Mouse (Mus musculus): ENCODE results near the gene Lrrd1.
A peak's percentile ranks its signal among the peaks of the same experiment; 100 is the strongest.
"Not testable (repeated sequence)": the region's sequence is repeated elsewhere in the genome, so short reads cannot be mapped to it uniquely, and the experiment has no call there.

Lrrd1 gene

GRCm38 (mm10) chr5:3845026-3845425 lies at the start of gene Lrrd1:
TSS of gene Lrrd1 (plus strand) at chr5:3845173.
- peak; percentile 13 for DNase-seq

GRCm38 (mm10) chr5:3797101-3797500 lies 47.9 kb upstream of the Lrrd1 start:
- not testable (repeated sequence) for DNase-seq

- DNase-seq: not testable (repeated sequence)
Measured at GRCm38 (mm10) chr5:3798656-3799055, 46.3 kb upstream of the Lrrd1 start.

- no peak for DNase-seq
Measured at GRCm38 (mm10) chr5:3800041-3800440, 44.9 kb upstream of the Lrrd1 start.

- DNase-seq: no peak
Measured at GRCm38 (mm10) chr5:3800881-3801280, 44.1 kb upstream of the Lrrd1 start.

- DNase-seq: no peak
Measured at GRCm38 (mm10) chr5:3801672-3802432, 43.1 kb upstream of the Lrrd1 start.

- peak; percentile 94 for DNase-seq
Measured at GRCm38 (mm10) chr5:3802433-3803291, 42.3 kb upstream of the Lrrd1 start, which contains the start of the genes Ankib1 and Krit1. TSS of gene Ankib1 (minus strand) at chr5:3802925. TSS of gene Krit1 (plus strand) at chr5:3803184.

- DNase-seq: no peak
Measured at GRCm38 (mm10) chr5:3803292-3804165, 41.4 kb upstream of the Lrrd1 start.

- no peak for DNase-seq
Measured at GRCm38 (mm10) chr5:3808472-3808871, 36.5 kb upstream of the Lrrd1 start.

- DNase-seq: no peak
Measured at GRCm38 (mm10) chr5:3834107-3834506, 10.9 kb upstream of the Lrrd1 start.

- no peak for DNase-seq
Measured at GRCm38 (mm10) chr5:3870161-3870560, 25.2 kb downstream of the Lrrd1 start.

- no peak for DNase-seq
Measured at GRCm38 (mm10) chr5:3872348-3872747, 27.4 kb downstream of the Lrrd1 start.

- no peak for DNase-seq
Measured at GRCm38 (mm10) chr5:3873485-3873884, 28.5 kb downstream of the Lrrd1 start.

GRCm38 (mm10) chr5:3886862-3887261 lies 41.9 kb downstream of the Lrrd1 start:
- DNase-seq: not testable (repeated sequence)

GRCm38 (mm10) chr5:3889201-3889600 lies 44.2 kb downstream of the Lrrd1 start:
- DNase-seq: no peak

- DNase-seq: not testable (repeated sequence)
Measured at GRCm38 (mm10) chr5:3893459-3894293, 48.7 kb downstream of the Lrrd1 start, which contains the start of gene Mterf1a. TSS of gene Mterf1a (minus strand) at chr5:3893933.

GRCm38 (mm10) chr5:3894294-3894619 lies 49.3 kb downstream of the Lrrd1 start:
- not testable (repeated sequence) for DNase-seq

- no peak for DNase-seq
Measured at GRCm38 (mm10) chr5:3905471-3905870, 60.5 kb downstream of the Lrrd1 start.
